Mouse (Mus musculus) lung, adult 2 months (tissue): ENCODE data around the gene Coa7.

ENCODE experiments used
- CTCF ChIP-seq: fragments of 200-500 bp; IDR thresholded peaks from 2 replicates; pipeline ENCODE4 v1.5.1; 2011; ENCODE audit warnings: mild to moderate bottlenecking, low read length, control low read depth; ENCODE audit not compliant: insufficient read depth
- POLR2A ChIP-seq: fragments of 200-500 bp; IDR thresholded peaks from 2 replicates; pipeline ENCODE4 v1.6.1; 2011; ENCODE audit warnings: low read depth, mild to moderate bottlenecking, control low read depth, low read length, borderline replicate concordance; ENCODE audit errors: extremely low read depth

GRCm38 (mm10) chr4:108350819-108351218 lies 22.9 kb downstream of the Coa7 start:
- TF ChIP-seq POLR2A (no peak), CTCF (no peak)
